Mouse (Mus musculus) testis, adult 2 months (tissue): ENCODE data around the gene Mllt1. TPM values are rescaled to one million over a fixed set of nuclear protein-coding genes. Genes with fewer than 3 reads are reported as not detected.
"Not testable (repeated sequence)": the region's sequence is repeated elsewhere in the genome, so short reads cannot be mapped to it uniquely, and the experiment has no call there.

ENCODE experiments used
- H3K27ac ChIP-seq: fragments of 200-500 bp; 2 replicates; pipeline ENCODE4 v1.5.1; 2012; ENCODE audit warnings: low read depth, low read length; ENCODE audit not compliant: control insufficient read depth, insufficient read depth
- H3K27me3 ChIP-seq: fragments of 200-500 bp; 2 replicates; pipeline ENCODE4 v1.6.1; 2012; ENCODE audit warnings: mild to moderate bottlenecking, low read length, moderate library complexity; ENCODE audit not compliant: control insufficient read depth, insufficient read depth
- H3K36me3 ChIP-seq: fragments of 200-500 bp; 2 replicates; pipeline ENCODE4 v1.6.1; 2012; ENCODE audit warnings: mild to moderate bottlenecking, low read length; ENCODE audit not compliant: control insufficient read depth, insufficient read depth
- H3K4me1 ChIP-seq: fragments of 200-500 bp; 2 replicates; pipeline ENCODE4 v1.6.1; 2012; ENCODE audit warnings: low read length; ENCODE audit not compliant: control insufficient read depth, insufficient read depth
- H3K4me3 ChIP-seq: fragments of 200-500 bp; 2 replicates; pipeline ENCODE4 v1.5.1; 2012; ENCODE audit warnings: low read depth, mild to moderate bottlenecking, low read length, moderate library complexity, mixed read lengths; ENCODE audit not compliant: control insufficient read depth
- CTCF ChIP-seq: fragments of 200-500 bp; IDR thresholded peaks from 2 replicates; pipeline ENCODE4 v1.5.1; 2012; ENCODE audit warnings: low read depth, mild to moderate bottlenecking, inconsistent platforms, low read length, moderate library complexity; ENCODE audit not compliant: control insufficient read depth, insufficient read depth, insufficient replicate concordance
- POLR2A ChIP-seq: fragments of 200-500 bp; IDR thresholded peaks from 2 replicates; pipeline ENCODE4 v1.6.1; 2012; ENCODE audit warnings: low read depth, mild to moderate bottlenecking, inconsistent platforms, low read length, moderate library complexity; ENCODE audit not compliant: control insufficient read depth
- polyA plus RNA-seq: library from polyadenylated mRNA; depleted of rRNA; stranded (reverse); fragments of >200 nt; gene quantifications from 2 replicates; pipeline ENCODE4 v1.2.3, GENCODE M21; 2012

Gene Mllt1
- polyA plus RNA-seq, 1 experiment, result 60.6 TPM

- TF ChIP-seq POLR2A, result no peak
- no peak for TF ChIP-seq CTCF
- H3K4me3 ChIP-seq, result no peak overlapping the region
- H3K36me3 ChIP-seq, result peaks cover 3% of the 10 kb centered on the region; the same call in 1 of the 2 replicates
- no peaks in the 10 kb centered on the region for H3K4me1 ChIP-seq
- no peaks in the 10 kb centered on the region for H3K27me3 ChIP-seq
- H3K27ac ChIP-seq, result no peak overlapping the region
Observed at GRCm38 (mm10) chr17:56913023-56913422, 22.2 kb downstream of the Mllt1 start.

- not testable (repeated sequence) for H3K4me3 ChIP-seq, H3K27ac ChIP-seq, H3K36me3 ChIP-seq, H3K27me3 ChIP-seq, H3K4me1 ChIP-seq
Observed at GRCm38 (mm10) chr17:56909764-56910163, 25.5 kb downstream of the Mllt1 start.

GRCm38 (mm10) chr17:56907887-56908286, 27.3 kb downstream of the Mllt1 start:
- TF ChIP-seq CTCF (no peak), POLR2A (no peak)
- Histone ChIP-seq H3K36me3 (no peaks in the 10 kb centered on the region; the same call in 1 of the 2 replicates), H3K4me3 (no peak overlapping the region), H3K27me3 (no peaks in the 10 kb centered on the region), H3K4me1 (no peaks in the 10 kb centered on the region), H3K27ac (no peak overlapping the region)

- Histone ChIP-seq H3K4me1 (no peaks in the 10 kb centered on the region), H3K36me3 (no peaks in the 10 kb centered on the region; the same call in 1 of the 2 replicates), H3K27ac (no peak overlapping the region), H3K27me3 (no peaks in the 10 kb centered on the region), H3K4me3 (no peak overlapping the region)
- no peak for TF ChIP-seq POLR2A
- no peak for TF ChIP-seq CTCF
Observed at GRCm38 (mm10) chr17:56907096-56907495, 28.1 kb downstream of the Mllt1 start.

- H3K27me3 ChIP-seq, result no peaks in the 10 kb centered on the region
- H3K4me1 ChIP-seq, result no peaks in the 10 kb centered on the region
- no peaks in the 10 kb centered on the region; the same call in 1 of the 2 replicates for H3K36me3 ChIP-seq
- TF ChIP-seq CTCF, result no peak
- TF ChIP-seq POLR2A, result no peak
- no peak overlapping the region for H3K27ac ChIP-seq
- H3K4me3 ChIP-seq, result no peak overlapping the region
Observed at GRCm38 (mm10) chr17:56906166-56906565, 29.0 kb downstream of the Mllt1 start.

- Histone ChIP-seq H3K4me3 (no peak overlapping the region), H3K4me1 (no peaks in the 10 kb centered on the region), H3K27me3 (no peaks in the 10 kb centered on the region), H3K27ac (no peak overlapping the region), H3K36me3 (no peaks in the 10 kb centered on the region; the same call in 1 of the 2 replicates)
- TF ChIP-seq CTCF, result no peak
Observed at GRCm38 (mm10) chr17:56902698-56903097, 32.5 kb downstream of the Mllt1 start.

- no peak overlapping the region for H3K27ac ChIP-seq
- no peaks in the 10 kb centered on the region; the same call in 1 of the 2 replicates for H3K36me3 ChIP-seq
- H3K27me3 ChIP-seq, result no peaks in the 10 kb centered on the region
- no peaks in the 10 kb centered on the region for H3K4me1 ChIP-seq
- H3K4me3 ChIP-seq, result no peak overlapping the region
- peak; percentile 28; the same call in 1 of the 2 replicates for TF ChIP-seq POLR2A
- peak; percentile 85 for TF ChIP-seq CTCF
Observed at GRCm38 (mm10) chr17:56897630-56898195, 37.5 kb downstream of the Mllt1 start.

GRCm38 (mm10) chr17:56896513-56897129, 38.6 kb downstream of the Mllt1 start:
- no peak overlapping the region for H3K27ac ChIP-seq
- no peaks in the 10 kb centered on the region; the same call in 1 of the 2 replicates for H3K36me3 ChIP-seq

More at GRCm38 (mm10) chr17:56896513-56897129, 38.6 kb downstream of the Mllt1 start:
- H3K4me1 ChIP-seq, result no peaks in the 10 kb centered on the region
- H3K4me3 ChIP-seq, result no peak overlapping the region
- H3K27me3 ChIP-seq, result no peaks in the 10 kb centered on the region
- TF ChIP-seq POLR2A (no peak), CTCF (no peak)
